Mouse (Mus musculus) heart, embryonic 15.5 days (tissue): ENCODE measurements around the gene Aatf. TPM values are rescaled to one million over a fixed set of nuclear protein-coding genes. Genes with fewer than 3 reads are reported as not detected.

Experiments
- ATAC-seq: fragments of 200-750 bp; cut with Nextera tagmentation; replicated peaks from 2 replicates; pipeline ENCODE4 v1.8.0; 2017; ENCODE audit warnings: low read depth, moderate TSS enrichment; ENCODE audit not compliant: insufficient number of reproducible peaks, insufficient read depth, low FRiP score
- H3K27ac ChIP-seq: fragments of 300-500 bp; sonication (generic); 2 replicates; pipeline ENCODE4 v1.5.1; 2015; ENCODE audit warnings: mild to moderate bottlenecking, inconsistent platforms
- H3K27me3 ChIP-seq: fragments of 300-500 bp; sonication (generic); 2 replicates; pipeline ENCODE4 v1.6.1; 2015; ENCODE audit warnings: inconsistent platforms
- H3K36me3 ChIP-seq: fragments of 300-500 bp; sonication (generic); 2 replicates; pipeline ENCODE4 v1.6.1; 2015; ENCODE audit warnings: mild to moderate bottlenecking, inconsistent platforms
- H3K4me1 ChIP-seq: fragments of 300-500 bp; sonication (generic); replicated peaks from 2 replicates; pipeline ENCODE4 v1.6.1; 2015; ENCODE audit warnings: inconsistent platforms
- H3K4me2 ChIP-seq: fragments of 300-500 bp; sonication (generic); 2 replicates; pipeline ENCODE4 v1.6.1; 2015; ENCODE audit warnings: inconsistent platforms, mild to moderate bottlenecking, moderate library complexity
- H3K4me3 ChIP-seq: fragments of 300-500 bp; sonication (generic); 2 replicates; pipeline ENCODE4 v1.5.1; 2015; ENCODE audit warnings: mild to moderate bottlenecking, inconsistent platforms
- H3K9ac ChIP-seq: fragments of 300-500 bp; sonication (generic); 2 replicates; pipeline ENCODE4 v1.6.1; 2015; ENCODE audit warnings: mild to moderate bottlenecking, inconsistent platforms
- H3K9me3 ChIP-seq: fragments of 300-500 bp; sonication (generic); replicated peaks from 2 replicates; pipeline ENCODE4 v1.6.1; 2016; ENCODE audit warnings: inconsistent platforms
- WGBS: fragments of 180-500 bp; shearing (Covaris S2); methylation state at CpG from one replicate; pipeline ENCODE4 v1.1.7; 2015; ENCODE audit warnings: mixed read lengths; 5-methylcytosine and 5-hydroxymethylcytosine counted together
- polyA plus RNA-seq: library from polyadenylated mRNA; unstranded; fragments of >200 nt; fragmentation: Nextera tagmentation; extraction: Ambion mirVana; gene quantifications from 2 replicates; pipeline ENCODE4 v1.2.1, GENCODE M21; 2015

Aatf gene
- polyA plus RNA-seq, 1 experiment from 2014 or later, result 26.2 TPM

DNA sequence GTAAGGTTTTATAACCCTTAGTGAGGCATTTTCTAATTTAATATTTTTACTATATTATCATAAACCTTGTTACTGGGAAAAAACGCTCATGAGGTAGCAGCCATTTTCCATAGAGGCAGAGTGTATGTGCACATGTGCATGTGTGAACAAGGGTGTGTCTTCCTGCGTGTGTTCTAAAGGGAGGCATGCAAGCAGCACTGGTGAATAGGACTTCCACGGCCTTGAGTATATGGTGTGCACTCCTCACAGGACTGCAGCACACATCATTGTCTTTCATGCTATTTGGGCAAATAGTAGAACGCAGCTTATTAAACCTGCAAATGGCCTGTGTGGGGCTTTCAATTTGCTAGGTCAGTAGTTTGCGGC lies 86.7 kb downstream of the Aatf start:
- Histone ChIP-seq H3K4me1 (0 out of 2 replicates have a peak, but pooled peaks cover 3% of the 10 kb centered on the region), H3K36me3 (no peaks in the 10 kb centered on the region), H3K27me3 (no peaks in the 10 kb centered on the region), H3K4me2 (no peak overlapping the region), H3K4me3 (no peak overlapping the region), H3K27ac (no peak overlapping the region), H3K9me3 (no peaks in the 10 kb centered on the region), H3K9ac (no peak overlapping the region)
- no peak for ATAC-seq
- WGBS, result 91% methylated on average over 5 of the region's 5 CpGs

DNA sequence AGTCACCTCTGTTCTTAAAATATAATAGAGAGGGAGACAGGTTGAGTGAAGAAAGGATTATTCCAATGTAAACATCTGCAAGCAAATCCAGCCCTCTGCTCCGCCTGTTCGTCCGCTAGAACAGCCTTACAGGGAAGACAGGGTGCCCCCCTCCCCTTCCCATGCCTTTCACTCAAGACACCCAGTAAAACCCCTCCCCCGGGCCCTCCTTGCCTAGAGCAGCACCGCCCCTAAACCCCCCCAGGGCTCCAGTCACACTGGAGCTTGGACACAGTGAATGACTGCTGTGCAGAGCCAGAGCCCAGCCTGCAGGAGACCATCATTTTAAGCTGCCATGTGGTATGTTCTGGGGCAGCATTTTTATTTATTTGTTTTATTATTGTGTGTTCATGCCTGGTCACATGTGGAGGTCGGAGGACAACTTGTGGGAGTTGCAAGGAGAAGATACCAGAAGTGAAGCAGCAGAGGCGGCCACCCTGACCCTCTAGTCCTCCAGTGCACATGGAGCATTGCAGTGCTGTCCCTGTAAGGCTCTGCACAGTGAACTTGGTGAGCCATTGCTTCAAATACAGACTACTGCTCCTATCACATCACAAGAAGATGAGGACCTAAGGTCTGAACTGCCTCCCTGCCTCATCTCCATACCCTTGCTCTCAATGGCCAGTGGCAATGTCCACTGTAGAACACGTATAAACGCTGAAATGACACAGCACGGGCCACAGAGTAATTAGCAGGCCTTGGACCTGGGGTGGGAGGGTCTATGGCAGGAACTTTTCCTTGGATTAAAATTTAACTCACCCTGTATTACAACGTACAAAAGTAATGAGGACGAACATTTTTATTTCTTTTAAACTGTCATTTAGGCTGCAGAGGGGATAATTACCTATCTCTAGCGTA lies 87.3 kb downstream of the Aatf start:
- no peak for ATAC-seq

DNA sequence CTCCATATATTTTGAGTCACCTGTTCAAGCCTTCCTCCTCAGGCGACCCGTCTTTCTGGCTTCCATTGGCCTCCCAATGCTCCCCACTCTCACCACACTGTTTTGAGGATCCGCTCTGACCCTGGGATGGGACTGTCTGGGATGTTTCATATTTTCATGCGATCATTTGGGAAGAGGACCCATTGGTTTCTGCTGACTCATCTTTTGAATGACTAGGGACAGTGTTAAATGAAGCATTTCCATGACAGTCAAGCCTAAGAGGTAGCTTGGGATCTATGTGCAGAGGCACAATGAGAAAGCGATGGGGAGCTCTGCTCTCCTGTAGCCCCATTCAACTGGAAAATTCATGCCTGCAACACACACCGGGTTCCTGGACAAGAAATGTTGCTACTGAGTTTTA lies 92.5 kb downstream of the Aatf start:
- Histone ChIP-seq H3K27ac (no peak overlapping the region), H3K4me3 (no peak overlapping the region), H3K27me3 (no peaks in the 10 kb centered on the region), H3K4me1 (0 out of 2 replicates have a peak, but pooled peaks cover 3% of the 10 kb centered on the region), H3K9me3 (no peaks in the 10 kb centered on the region), H3K9ac (no peak overlapping the region), H3K36me3 (no peaks in the 10 kb centered on the region), H3K4me2 (no peak overlapping the region)
- WGBS, result 92% methylated on average over 6 of the region's 6 CpGs
- ATAC-seq, result no peak

More for the DNA sequence above, 87.3 kb downstream of the Aatf start:
- H3K27ac ChIP-seq, result no peak overlapping the region
- H3K9ac ChIP-seq, result no peak overlapping the region
- no peaks in the 10 kb centered on the region for H3K9me3 ChIP-seq
- H3K4me3 ChIP-seq, result no peak overlapping the region
- 75% methylated on average over 13 of the region's 13 CpGs for whole genome bisulfite sequencing
- 0 out of 2 replicates have a peak, but pooled peaks cover 3% of the 10 kb centered on the region for H3K4me1 ChIP-seq
- no peaks in the 10 kb centered on the region for H3K36me3 ChIP-seq
- no peak overlapping the region for H3K4me2 ChIP-seq
- no peaks in the 10 kb centered on the region for H3K27me3 ChIP-seq

DNA sequence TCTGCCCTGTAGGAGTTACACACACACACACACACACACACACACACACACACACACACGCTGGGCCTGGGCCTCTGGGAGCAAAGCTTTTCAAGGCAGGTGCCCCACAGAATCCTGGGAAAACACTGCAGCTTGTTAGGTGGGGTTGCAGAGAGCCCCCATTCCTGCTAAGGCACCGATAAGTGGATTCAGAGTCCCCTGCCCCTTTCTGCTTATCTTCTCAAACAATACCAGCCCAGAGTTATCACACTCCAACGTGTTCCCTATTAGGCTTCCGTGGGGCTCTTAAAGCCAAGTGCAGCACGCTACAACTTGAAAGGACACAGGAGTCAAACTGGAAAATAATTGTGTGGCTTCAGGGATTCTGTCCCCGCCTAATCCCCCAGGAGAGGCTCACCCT lies 100.2 kb downstream of the Aatf start:
- no peak for ATAC-seq
- Histone ChIP-seq H3K9ac (no peak overlapping the region), H3K9me3 (no peaks in the 10 kb centered on the region), H3K4me2 (no peak overlapping the region), H3K36me3 (no peaks in the 10 kb centered on the region), H3K4me3 (no peak overlapping the region), H3K27me3 (no peaks in the 10 kb centered on the region), H3K27ac (no peak overlapping the region), H3K4me1 (peaks cover 2% of the 10 kb centered on the region; the same call in 1 of the 2 replicates)
- WGBS, result 28% methylated on average over 6 of the region's 6 CpGs

DNA sequence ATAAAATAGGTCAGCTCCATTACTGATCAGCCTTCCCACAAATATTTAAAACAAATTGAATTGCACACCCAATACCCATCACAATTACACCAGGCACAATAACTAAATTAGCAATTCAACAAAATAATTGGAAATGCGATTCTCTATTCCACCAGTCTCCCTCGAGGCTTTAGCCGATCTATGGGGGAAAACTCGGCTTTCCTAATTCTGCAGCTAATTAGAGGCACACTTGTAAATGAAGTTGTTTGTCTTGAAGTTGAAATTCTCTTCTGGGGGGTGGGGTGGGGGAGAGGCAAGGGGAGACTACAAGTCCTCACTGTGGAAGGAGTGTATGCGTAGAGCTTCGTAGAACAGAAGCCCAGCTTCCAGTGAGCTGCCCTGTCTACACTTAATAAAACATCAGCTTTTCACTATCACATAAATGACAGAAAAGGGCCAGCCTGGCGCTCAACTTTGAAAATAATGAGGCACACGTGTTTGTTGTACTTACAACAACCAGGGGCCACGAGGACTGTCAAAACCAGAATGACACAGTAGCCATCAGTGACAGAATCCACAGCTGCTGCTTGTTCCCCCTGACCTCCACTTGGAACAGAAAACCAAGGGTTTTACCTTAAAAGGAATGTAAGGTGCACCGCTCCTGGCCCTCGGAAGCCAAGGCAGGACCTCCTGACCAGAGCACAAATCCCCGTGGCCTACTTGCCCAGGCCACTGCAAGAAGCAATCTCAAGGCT lies 101.0 kb downstream of the Aatf start:
- no peak for ATAC-seq
- H3K27me3 ChIP-seq, result no peaks in the 10 kb centered on the region
- H3K4me2 ChIP-seq, result no peak overlapping the region
- no peaks in the 10 kb centered on the region for H3K9me3 ChIP-seq
- 78% methylated on average over 12 of the region's 12 CpGs for WGBS
- no peak overlapping the region for H3K9ac ChIP-seq
- no peaks in the 10 kb centered on the region for H3K36me3 ChIP-seq
- no peak overlapping the region for H3K4me3 ChIP-seq
- H3K27ac ChIP-seq, result no peak overlapping the region
- H3K4me1 ChIP-seq, result peaks cover 2% of the 10 kb centered on the region; the same call in 1 of the 2 replicates

DNA sequence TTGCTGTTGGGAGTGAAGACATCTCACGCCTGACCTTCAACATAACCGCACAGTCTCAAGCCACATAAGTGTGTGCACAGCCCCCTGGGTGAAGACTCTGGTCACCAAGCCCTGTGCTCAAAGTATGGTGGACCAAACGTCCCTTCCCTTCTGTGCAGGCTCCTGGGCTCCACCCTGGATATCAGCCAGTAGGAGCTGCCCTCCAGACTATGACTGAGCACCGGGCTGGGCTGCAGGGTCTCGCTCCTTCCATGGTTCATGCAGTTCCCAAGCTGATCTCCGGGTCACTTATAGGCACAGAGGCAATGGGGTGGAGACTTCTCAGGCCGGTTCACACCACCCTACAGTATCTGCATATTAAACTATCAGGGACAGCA lies 101.7 kb downstream of the Aatf start:
- H3K27me3 ChIP-seq, result no peaks in the 10 kb centered on the region
- no peak for ATAC-seq
- no peak overlapping the region for H3K27ac ChIP-seq
- H3K4me1 ChIP-seq, result peaks cover 2% of the 10 kb centered on the region; the same call in 1 of the 2 replicates
- no peak overlapping the region for H3K9ac ChIP-seq
- no peaks in the 10 kb centered on the region; the same call in 1 of the 2 replicates for H3K9me3 ChIP-seq
- 68% methylated on average over 7 of the region's 7 CpGs for WGBS
- H3K4me2 ChIP-seq, result no peak overlapping the region
- H3K4me3 ChIP-seq, result no peak overlapping the region
- H3K36me3 ChIP-seq, result no peaks in the 10 kb centered on the region

DNA sequence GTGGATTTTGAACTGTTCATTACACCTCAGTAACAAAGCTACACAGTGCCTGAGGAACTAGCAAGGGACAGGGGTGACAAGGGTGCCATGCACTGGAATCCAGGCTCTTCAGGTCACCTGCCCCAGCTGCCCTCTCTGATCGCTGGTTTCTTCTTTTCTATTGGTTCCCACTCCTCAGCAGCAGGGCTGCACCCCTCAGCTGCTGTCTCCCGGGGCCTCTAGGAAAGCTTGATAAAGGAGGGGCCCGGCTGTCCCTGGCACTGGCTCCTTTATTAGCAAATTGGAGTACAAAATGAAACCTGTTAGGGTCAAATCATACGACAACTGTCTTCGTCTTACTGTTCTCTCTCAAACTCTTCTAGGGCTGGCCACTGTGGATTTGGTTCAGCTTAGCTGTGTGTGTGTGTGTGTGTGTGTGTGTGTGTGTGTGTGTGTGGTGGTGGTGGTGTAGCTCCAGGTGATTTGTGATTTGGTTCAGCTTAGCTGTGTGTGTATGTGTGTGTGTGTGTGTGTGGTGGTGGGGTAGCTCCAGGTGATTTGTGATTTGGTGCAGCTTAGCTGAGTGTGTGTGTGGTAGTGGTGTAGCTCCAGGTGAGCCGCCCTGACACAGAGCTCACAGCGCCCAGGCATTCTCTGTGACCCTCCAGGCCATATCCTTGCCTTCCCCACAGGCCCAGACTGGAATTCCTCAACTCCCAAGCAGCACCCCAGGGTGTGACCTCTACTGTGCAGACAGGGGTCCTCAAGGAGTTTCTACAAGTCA lies 102.3 kb downstream of the Aatf start:
- ATAC-seq, result no peak
- 66% methylated on average over 7 of the region's 7 CpGs for WGBS
- H3K9ac ChIP-seq, result no peak overlapping the region

DNA sequence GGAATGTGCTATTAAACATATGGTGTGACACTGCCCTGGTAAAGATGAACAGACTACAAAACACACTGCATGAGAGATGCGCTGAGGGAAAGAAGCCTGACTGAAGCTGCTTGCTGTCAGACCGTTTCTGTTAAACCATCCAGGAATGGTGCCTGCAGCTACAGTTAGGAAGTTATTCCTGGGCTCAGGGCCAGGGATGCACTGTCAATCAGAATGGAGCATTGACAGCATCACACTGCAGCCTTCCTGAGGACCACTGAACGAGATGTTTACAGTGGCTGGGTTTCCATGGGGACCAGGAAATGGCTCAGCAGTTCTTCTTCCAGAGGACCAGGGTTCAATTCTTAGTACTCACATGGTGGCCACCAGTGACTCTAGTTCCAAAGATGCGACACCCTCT lies 102.9 kb downstream of the Aatf start:
- no peak overlapping the region for H3K4me2 ChIP-seq
- H3K9me3 ChIP-seq, result no peaks in the 10 kb centered on the region; the same call in 1 of the 2 replicates
- WGBS, result 47% methylated on average over 4 of the region's 4 CpGs
- no peak overlapping the region for H3K27ac ChIP-seq
- H3K36me3 ChIP-seq, result no peaks in the 10 kb centered on the region
- H3K27me3 ChIP-seq, result no peaks in the 10 kb centered on the region
- no peak overlapping the region for H3K9ac ChIP-seq
- ATAC-seq, result no peak
- peaks cover 2% of the 10 kb centered on the region; the same call in 1 of the 2 replicates for H3K4me1 ChIP-seq
- H3K4me3 ChIP-seq, result no peak overlapping the region

More for the DNA sequence above, 102.3 kb downstream of the Aatf start:
- Histone ChIP-seq H3K4me2 (no peak overlapping the region), H3K9me3 (no peaks in the 10 kb centered on the region; the same call in 1 of the 2 replicates), H3K4me1 (peaks cover 2% of the 10 kb centered on the region; the same call in 1 of the 2 replicates), H3K36me3 (no peaks in the 10 kb centered on the region), H3K4me3 (no peak overlapping the region), H3K27ac (no peak overlapping the region), H3K27me3 (no peaks in the 10 kb centered on the region)

DNA sequence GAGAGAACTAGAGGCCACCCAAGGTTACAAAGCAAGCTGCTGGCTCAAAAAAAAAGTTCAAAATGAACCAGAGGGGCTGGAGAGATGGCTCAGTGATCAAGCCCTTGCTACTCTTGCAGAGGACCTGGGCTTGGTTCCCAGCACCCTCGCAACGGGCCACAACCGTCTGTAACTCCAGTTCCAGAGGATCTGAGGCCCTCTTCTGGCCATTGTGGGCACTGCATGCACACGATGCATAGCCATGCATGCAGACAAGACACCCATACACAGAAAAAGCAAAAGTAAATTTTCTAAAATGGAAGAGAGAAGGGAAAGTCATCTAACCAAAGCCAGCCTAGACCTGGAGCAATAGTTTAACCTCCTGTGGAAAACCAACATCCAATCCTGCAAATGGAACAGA lies 106.6 kb downstream of the Aatf start:
- ATAC-seq, result no peak
- Histone ChIP-seq H3K27me3 (no peaks in the 10 kb centered on the region), H3K36me3 (no peaks in the 10 kb centered on the region), H3K9ac (no peak overlapping the region), H3K4me1 (peaks cover 10% of the 10 kb centered on the region; the same call in 1 of the 2 replicates), H3K4me2 (no peak overlapping the region), H3K9me3 (no peaks in the 10 kb centered on the region; the same call in 1 of the 2 replicates), H3K27ac (no peak overlapping the region), H3K4me3 (no peak overlapping the region)
- WGBS, result 95% methylated on average over 4 of the region's 4 CpGs

DNA sequence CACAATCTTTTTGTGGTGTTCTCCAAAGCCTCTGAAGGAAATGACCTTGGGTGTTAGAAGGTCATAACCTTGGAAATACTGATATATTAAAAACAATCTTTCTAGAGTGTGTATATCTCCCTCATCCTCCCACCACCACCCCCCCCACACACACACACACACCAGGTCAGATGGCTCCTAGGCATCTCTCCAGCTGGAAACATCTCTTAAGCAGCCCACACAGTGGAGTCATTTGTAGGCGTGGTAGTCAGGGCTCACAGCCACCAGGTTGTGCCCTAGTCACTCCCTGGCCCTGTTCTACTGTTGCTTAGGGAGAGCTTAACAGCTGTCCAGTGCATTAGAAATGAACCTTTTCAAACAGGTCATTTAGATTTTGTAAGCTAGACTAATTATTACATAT lies 118.3 kb downstream of the Aatf start:
- 57% methylated on average over 1 of the region's 1 CpGs for WGBS
- H3K4me2 ChIP-seq, result no peak overlapping the region
- no peaks in the 10 kb centered on the region for H3K9me3 ChIP-seq
- no peak for ATAC-seq
- H3K27me3 ChIP-seq, result 0 out of 2 replicates have a peak, but pooled peaks cover 3% of the 10 kb centered on the region
- H3K4me1 ChIP-seq, result 0 out of 2 replicates have a peak, but pooled peaks cover 5% of the 10 kb centered on the region
- no peak overlapping the region for H3K27ac ChIP-seq
- H3K36me3 ChIP-seq, result peaks cover 6% of the 10 kb centered on the region; the same call in 1 of the 2 replicates
- H3K9ac ChIP-seq, result no peak overlapping the region
- no peak overlapping the region for H3K4me3 ChIP-seq

DNA sequence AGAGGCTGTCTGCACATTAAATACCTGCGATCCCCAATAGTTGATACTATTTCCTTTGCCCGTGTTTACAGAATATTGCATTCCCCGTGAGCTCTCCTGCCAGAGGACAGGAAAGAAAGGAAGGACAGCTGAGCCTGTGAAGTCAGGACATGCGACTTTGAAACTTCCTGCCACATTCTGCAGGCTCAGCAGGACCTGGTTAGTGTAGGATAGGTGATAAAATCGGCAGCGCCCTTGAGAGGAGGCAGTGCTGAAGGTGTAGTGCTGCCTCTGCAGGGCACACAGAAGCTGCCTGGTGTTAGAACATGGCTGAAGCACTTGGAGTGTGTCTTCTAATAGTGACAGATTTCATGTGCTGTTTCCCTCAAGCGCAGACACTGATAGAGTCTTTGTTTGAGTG lies 119.8 kb downstream of the Aatf start:
- WGBS, result 41% methylated on average over 7 of the region's 7 CpGs
- ATAC-seq, result no peak
- Histone ChIP-seq H3K9me3 (no peaks in the 10 kb centered on the region), H3K4me1 (0 out of 2 replicates have a peak, but pooled peaks cover 5% of the 10 kb centered on the region), H3K27me3 (0 out of 2 replicates have a peak, but pooled peaks cover 3% of the 10 kb centered on the region), H3K27ac (no peak overlapping the region), H3K4me3 (no peak overlapping the region), H3K9ac (no peak overlapping the region), H3K4me2 (no peak overlapping the region), H3K36me3 (peaks cover 3% of the 10 kb centered on the region; the same call in 1 of the 2 replicates)
